Mouse (Mus musculus) small intestine, adult 2 months (tissue): ENCODE data around the gene Vasn.

Experiments
- CTCF ChIP-seq: fragments of 200-500 bp; IDR thresholded peaks from 2 replicates; pipeline ENCODE4 v1.5.1; 2012; ENCODE audit warnings: low read depth, mild to moderate bottlenecking, control low read depth, inconsistent platforms, low read length, moderate library complexity, mixed read lengths; ENCODE audit not compliant: insufficient replicate concordance, insufficient read length; ENCODE audit errors: extremely low read depth
- POLR2A ChIP-seq: fragments of 200-500 bp; IDR thresholded peaks from 2 replicates; pipeline ENCODE4 v1.6.1; 2012; ENCODE audit warnings: low read depth, mild to moderate bottlenecking, control low read depth, inconsistent platforms, low read length, moderate library complexity

DNA sequence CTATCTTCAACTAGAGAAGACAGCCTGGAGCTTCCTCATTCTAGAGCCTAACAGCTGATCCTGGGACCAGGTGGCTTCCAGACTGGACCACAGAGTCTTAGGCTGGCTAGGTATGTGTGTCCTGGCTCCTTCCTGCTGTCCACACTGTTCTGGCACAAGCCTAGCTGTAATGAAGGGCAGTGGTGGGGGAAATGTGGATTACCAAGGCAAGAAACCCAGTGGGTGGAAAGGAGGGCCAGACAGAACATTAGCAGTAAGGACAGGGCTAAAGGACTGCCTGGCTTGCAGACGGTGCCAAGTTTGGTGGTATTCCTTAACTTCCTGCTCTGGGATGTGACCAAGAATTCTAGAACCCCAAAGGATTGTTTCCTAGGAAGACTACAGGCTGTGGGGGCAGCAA is 11.3 kb downstream of the Vasn start:
- TF ChIP-seq POLR2A (no peak), CTCF (no peak)
